Mouse (Mus musculus) left cerebral cortex, postnatal 14 days (tissue): ENCODE data around the gene Haus5. TPM values are rescaled to one million over a fixed set of nuclear protein-coding genes. Genes with fewer than 3 reads are reported as not detected.

Experiments used
- DNase-seq, 2 experiments: peaks; one replicate each; pipeline ENCODE4 v3.0.0; 2021 to 2022; ENCODE audit warnings: low spot score in 2 of 2, mixed read lengths in 1 of 2
- intact Hi-C: fragments of 180-260 bp; cut with DNase I; formaldehyde crosslinking; loops from one replicate; pipeline ENCODE4 v1.15.1; 2025
- long read RNA-seq, 2 experiments: library from polyadenylated mRNA; stranded (forward); transcript quantifications; one replicate each; pipeline ENCODE4 v2.0.0; 2021
- total RNA-seq, 2 experiments: library from RNA; stranded (reverse); gene quantifications; 2 replicates each; pipeline ENCODE4 v1.2.3; 2021

Gene Haus5
- total RNA-seq, result 1 to 10 TPM; 5.9 to 6.5 TPM
- long read RNA-seq, experiment 1, partial matches to known transcripts, result 0 of 4 reads
- long read RNA-seq, experiment 1, other reads (novel, unspliced or antisense), result 2 of 4 reads
- long read RNA-seq, experiment 2, partial matches to known transcripts, result 0 of 6 reads
- long read RNA-seq, experiment 2, other reads (novel, unspliced or antisense), result 2 of 6 reads

DNA sequence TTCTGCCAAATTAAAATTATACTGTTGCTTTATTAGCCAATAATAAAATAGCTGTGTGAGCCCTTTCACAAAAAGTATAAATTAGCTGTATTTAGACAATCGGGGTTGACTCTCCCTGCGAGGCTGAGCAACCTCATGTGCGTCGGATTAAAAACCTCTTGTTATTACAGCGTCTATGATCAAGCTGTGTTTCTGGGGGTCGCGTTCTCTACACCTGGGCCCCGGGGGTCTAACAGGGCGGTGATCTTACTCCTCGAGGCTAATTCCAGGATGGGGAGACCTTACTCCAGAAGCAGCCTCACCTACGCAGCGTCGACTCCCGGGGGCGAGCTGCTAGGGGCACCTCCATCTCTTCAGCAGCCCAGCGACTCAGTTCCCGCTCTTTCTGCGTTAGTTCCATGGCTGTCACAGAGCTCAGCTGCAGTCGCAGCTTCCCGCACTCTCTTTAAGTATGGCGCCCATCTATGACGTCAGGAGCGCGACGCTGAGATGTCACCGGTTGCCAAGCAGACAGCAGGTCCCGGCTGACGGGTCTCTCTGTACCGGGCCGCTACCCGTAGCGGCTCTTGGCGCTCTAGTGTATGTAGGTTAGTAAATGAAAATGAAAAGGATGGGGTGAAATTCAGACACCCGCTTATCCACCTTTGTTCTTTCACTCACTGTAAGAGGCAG, at the start of gene Haus5:
TSS of gene Haus5 (minus strand) at position 466 of the 672 bp plus-strand sequence.
- peak; percentile 93 to 95 for DNase-seq
- intact Hi-C loops, result loop anchor here (5.0 kb wide), 2 partner anchors 58 to 193 kb away; partner anchors contain the start of gene Ffar3

DNA sequence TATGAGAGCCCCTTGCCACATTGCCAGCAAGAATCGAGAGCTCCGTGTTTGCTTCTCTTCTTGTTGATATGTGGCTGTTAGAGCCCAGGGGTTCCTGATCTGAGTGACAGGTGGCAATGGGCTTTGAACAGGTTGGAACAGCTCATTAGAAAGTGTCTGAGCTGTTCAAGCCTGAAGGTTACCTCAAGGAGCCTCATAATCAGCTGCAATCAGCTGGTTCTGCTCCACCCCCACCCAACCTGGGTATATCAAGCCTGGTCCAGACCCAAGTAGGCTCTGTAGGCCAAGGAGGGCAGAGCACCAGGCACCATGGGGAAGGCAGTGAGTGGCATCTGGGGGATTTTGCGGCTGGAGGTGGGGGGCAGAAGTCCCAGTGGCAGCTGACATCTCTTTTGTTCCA, 47.1 kb upstream of the Haus5 start, which contains the start of gene Atp4a:
TSS of gene Atp4a (plus strand) at position 268 of the 400 bp plus-strand sequence.
- intact Hi-C loops, result no loop called here
- no peak for DNase-seq

DNA sequence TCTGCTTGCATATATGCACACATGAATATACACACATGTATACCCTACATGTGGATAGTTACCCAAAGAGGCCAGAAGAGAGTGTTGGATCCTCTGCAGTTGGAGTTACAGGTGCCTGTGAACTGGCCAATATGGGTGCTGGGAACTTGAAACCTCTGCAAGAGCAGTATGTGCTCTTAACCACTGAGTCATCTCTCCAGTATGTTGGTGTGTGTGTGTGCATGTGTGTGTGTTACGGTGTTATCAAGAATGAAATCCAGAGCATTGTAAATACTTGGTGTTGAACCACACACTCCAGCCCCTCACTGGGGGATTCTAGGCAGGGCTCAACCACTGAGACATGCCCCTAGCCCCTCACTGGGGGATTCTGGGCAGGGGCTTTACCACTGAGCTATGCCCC, 42.6 kb upstream of the Haus5 start:
- DNase-seq, result no peak
- intact Hi-C loops, result no loop called here

DNA sequence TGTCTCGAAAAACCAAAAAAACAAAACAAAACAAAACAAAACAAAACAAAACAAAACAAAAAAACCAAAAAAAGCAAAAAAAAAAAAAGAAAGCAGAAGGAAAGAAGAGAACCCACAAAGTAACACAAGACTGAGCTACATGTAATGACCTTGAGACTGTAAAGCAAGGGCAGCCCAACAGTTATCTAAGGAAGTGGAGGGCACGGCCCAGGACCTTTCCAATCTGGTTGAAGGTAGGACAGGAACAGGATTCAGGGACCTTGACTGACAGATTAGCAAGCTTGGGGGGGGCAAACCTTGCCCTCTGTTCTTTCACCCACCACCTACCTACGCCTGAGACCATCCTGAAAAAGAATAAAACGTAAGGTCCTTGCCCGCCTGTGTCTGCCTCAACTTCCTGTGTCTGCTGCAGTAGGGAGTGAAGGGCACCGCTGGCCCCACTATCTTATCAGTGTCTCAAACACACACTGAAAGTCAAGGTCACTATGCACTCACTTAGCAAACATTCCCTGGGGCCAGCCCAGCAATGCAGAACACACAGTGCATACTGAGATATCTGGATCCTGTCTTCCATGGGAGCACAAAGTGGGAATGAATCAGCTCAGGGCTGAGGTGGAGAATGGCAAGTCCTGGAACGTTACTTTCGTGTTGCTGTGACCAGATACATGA, 41.6 kb upstream of the Haus5 start:
- intact Hi-C loops, result no loop called here
- DNase-seq, result no peak

DNA sequence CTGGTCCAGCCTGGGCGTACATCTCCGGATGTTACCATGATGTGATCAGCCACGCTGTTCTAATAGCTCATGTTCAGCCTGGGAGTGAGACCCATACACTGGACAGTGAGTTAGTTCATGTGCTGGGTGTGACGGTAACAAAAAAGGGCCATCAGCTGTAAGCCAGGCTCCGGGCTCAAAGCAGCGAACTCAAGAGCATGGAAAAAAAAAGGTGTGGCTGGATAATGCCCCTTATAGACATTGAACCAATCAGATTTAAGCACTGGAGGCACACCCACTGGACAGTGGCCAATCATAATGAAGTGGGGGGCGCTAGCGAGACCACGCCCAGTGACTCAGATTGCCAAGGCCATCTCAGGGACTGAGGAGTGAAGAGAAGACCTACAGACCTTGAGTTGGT, 33.8 kb upstream of the Haus5 start, which contains the start of gene 2200002J24Rik:
TSS of gene 2200002J24Rik (plus strand) at position 338 of the 400 bp plus-strand sequence.
- intact Hi-C loops, result no loop called here
- DNase-seq, result no peak

DNA sequence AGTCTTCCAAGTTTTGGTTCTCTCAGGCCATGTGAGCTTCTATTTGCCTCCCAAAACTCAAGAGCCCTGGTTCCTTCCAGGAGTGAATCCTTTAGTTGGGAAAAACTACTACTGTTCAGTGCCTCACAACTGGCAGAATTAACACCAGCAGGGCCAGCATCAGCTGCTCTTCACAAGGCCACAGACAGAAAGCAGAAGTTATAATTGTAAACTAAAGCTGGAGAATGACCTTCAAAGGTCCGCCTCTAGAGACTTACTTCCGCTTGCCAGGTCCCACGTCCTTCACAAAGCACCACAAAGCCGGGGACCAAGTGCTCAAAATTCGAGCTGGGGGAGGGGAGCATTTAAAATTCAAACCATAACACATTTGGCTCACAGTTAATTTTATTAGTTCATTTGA, 33.3 kb upstream of the Haus5 start:
- intact Hi-C loops, result no loop called here
- DNase-seq, result no peak

DNA sequence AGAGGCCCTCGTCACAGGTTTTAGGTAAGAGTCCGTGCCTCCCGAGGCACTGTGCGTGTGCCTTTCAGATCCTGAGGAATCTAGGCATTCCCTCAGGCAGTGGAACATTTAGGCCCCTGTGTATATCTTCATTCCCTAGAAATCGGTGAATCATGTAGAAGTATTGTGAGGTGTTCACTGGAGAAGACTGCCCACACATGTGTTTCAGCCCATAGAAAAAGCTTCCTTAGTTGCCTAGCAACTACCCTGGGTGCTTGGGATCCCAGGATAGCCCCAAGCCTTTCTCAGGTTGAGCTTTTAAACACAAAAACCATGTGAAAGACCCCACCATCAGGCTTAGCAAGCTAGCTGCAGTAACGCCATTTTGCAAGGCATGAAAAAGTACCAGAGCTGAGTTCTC, 23.5 kb upstream of the Haus5 start:
- intact Hi-C loops, result no loop called here
- DNase-seq, result peak in 1 of 2 experiments; percentile 53

DNA sequence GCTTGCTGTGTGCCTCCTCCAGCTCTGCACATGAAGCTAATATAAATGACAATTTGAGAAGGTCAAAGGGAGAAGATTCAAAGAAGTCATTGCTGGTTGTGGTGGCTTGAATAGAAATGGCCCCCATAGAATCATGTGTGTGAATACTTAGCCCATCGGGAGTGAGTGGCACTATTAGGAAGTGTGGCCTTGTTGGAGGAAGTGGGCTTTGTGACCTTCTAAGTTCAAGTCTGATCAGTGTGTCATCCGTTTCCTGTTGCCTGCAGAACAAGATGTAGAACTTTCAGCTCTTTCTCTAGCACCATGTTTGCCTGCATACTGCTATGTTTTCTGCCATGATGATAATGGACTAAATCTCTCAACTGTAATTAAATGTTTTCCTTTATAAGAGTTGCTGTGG, 18.6 kb upstream of the Haus5 start:
- no peak for DNase-seq
- intact Hi-C loops, result no loop called here

DNA sequence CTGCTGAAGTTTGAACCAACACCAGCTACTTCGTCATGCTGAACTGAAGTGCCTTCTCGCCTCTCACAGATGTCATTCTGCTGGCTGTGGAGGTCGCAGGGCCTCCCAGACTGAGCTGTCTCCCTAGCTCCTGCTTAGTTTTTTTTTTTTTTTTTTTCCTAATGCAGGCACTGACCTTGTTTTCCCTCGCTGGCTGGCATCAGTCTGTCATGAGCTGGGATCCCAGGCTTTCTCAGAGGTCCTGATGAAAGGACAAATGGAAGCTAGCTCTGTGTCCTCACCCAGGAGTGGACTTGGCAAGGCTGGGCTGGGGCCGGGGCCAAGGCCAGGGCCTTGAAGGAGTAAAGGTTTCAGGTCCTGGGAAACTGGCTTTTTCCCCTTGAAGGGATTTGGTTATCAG, 17.1 kb upstream of the Haus5 start:
- no peak for DNase-seq
- intact Hi-C loops, result no loop called here

DNA sequence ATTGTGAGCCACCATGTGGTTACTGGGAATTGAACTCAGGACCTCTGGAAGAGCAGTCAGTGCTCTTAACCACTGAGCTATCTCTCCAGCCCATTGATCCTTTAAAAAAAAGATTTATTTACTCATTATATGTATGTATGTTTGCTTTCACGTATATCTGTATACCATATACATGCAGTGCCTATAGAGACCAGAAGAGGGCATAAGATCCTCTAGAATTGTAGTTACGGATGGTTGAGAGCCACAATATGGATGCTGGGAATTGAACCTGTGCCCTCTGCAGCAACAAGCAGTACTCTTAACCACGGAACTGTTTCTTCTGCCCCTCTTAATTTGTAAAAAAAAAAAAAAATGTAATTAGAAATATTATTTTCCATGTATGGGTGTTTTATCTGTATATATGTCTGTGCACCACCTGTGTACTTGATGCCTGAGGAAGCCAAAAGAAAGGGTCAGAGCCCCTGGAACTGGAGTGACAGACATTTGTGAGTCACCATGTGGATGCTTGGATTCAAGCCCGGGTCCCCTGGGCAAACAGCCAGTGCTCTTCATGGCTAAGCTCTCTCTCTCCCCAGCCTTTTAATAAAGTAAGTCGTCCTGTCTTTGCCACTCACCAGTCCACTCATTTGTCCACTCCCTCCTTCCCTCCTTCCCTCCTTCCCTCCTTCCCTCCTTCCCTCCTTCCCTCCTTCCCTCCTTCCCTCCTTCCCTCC, 13.6 kb upstream of the Haus5 start:
- intact Hi-C loops, result no loop called here
- peak in 1 of 2 experiments; percentile 11 for DNase-seq

DNA sequence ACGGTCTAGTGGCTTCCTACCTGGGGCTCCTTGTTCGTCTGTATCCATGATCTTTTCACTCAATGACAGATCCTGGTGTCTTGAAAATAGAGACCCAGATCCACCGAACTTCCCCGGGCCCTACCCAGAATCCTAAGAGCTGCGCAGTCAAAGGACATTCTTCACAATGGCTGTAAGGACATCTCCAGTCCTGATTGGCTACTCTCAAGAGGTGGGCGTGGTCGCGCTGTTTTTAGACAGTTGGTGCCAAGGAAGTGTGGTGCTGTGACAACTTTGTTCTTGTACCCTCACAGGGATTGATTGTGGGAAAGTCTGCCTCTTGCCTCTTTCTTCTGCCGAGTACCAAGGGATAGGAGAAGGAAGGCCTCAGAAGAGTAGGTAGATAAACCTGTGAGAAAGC, 6.7 kb upstream of the Haus5 start, which contains the start of gene Pmis2:
TSS of gene Pmis2 (minus strand) at position 126 of the 400 bp plus-strand sequence.
- intact Hi-C loops, result no loop called here
- no peak for DNase-seq

DNA sequence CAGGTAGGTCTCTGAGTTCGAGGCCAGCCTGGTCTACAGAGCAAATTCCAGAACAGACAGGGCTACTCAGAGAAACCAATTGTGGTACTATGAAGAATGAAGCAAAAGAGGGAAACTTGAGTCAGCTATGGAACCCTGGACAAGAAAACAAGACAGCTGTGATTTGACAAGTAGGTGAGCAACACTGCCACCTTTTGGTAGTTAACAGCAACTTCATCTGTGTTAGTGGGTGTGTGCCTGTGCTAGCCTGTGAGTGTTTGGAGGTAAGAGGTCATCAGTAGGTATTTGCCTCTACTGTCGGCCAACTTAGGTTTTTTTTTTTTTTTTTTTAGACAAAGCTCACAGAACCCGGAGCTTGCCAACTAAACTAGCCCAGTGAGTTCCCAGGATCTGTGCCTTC, 4.4 kb upstream of the Haus5 start:
- DNase-seq, result no peak
- intact Hi-C loops, result loop anchor here (5.0 kb wide), 2 partner anchors 53 to 188 kb away; partner anchors contain the start of gene Ffar3

DNA sequence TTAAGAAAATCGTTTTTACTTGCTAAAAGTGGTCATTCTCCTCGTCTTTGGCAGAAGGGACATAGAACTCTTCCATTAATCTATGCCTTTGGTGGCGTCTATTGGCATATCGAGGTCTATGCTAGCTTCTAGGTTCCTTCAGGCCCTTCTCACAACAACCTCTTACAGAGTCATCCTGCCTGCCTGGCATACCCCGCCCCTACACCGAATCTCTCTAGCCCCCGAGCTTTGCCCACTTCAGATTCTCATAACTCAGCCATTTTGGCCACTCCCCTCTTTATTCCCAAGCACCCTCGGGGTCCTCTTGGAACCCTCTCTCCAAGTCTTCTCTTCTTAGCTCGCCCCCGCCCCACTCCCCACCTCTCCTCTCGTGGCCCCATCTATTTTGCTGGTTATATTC, 527 bp upstream of the Haus5 start:
- intact Hi-C loops, result loop anchor here (5.0 kb wide), 2 partner anchors 57 to 192 kb away; partner anchors contain the start of gene Ffar3
- DNase-seq, result peak; percentile 6 to 22

DNA sequence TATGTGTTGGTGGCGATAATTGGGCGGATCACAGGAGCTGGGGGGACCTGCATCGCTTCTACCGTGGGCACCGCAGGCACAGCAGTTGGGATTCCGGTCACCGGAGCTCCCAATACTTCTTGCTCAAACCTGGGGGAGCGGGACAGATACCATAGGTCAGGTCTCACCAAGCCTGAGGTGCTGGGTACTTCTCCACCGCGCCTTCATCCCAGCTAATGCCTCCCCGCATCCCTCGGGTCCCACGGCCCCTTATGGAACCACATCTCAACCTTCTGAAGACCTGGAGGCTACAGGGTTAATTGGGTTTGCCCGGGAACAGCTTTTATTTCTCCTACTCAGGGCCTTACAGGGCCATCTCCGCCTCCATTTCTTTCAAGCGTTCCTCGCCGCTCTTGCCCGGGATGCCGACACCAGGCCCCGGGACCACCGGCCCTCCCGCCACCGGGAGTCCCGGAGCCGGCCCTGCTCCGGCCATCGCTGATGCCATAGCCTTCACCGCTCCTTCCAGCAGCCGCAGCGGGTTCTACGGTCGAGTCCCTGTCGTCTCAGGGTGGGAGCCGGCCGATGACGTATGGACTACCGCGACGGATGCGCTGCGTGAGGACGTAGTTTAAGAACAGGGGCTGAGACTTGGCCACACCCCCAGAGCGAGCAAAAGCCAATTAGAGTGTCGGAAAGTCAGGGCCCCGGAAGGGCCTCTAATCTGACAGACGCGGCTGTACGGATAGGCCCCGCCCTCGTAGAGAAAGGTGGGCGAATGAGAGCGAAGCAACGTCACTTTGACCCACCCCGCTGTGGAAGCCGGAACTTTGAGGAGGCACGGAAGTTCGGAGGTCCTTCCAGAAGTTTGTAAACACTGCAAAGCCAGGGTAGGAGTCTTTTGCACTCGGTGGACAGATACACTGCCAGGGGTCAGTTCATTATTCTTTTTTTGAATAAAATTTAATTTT, 14.9 kb downstream of the Haus5 start, which contains the start of gene Rbm42:
TSS of gene Rbm42 (minus strand) at position 727 of the 950 bp plus-strand sequence.
- DNase-seq, result peak; percentile 99
- intact Hi-C loops, result no loop called here

DNA sequence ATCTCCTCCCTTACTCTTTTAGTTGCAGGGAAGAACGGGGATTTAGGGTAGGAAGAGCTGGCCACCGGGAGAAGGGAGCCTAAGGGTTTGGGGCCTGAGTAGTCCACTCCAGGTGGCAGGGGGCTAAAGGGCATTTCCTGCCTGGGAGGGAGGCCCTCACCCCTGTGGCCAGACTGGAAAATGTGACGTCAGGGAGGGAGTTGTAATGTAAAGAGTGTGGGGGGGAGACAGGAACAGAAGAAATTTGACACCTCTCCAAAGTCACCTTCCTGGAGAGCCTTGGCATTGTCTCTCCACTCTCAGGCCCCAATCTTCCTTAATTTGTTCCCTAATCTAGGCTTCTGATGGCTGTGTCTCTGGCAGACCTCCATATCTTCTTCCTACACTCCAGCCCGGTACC, 25.7 kb downstream of the Haus5 start:
- DNase-seq, result no peak
- intact Hi-C loops, result no loop called here

DNA sequence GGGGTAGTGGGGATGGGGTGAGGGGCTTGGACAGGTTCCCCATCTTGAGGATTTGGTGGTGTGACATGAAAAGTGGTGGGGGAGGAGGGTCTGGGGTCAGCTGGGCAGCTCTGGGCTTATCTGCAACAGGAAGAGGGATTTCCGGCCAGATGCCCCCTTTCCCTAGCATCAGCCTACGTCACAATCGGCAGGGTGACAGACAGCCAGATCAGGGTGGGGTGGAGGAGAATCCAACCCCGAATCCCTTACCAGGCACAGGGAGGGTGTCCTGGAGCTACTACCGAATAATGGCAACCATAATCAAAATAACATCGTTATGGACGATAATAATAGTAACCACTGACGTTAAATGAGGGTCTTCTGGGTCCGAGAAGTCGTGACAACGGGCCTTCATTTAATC, 28.4 kb downstream of the Haus5 start:
- no peak for DNase-seq
- intact Hi-C loops, result no loop called here

DNA sequence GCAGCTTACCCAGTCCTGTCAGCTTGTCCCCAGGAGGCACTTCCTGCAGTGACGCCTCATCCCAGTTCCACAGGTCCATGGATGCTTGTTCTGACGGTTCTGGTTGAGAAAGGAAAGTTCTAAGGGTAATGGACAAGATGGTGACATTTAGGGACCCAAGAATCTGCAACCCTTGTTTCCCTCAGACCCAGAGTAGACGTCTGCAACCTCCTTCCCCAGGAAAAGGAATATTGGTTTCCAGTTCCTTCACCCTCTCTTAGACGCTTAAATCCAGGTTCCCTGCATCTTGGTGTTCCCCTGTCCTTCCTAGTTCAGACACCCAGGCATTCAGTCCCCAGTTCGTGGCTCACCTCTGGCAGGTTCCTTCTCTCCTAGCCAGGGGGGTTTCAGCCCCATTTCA, 29.0 kb downstream of the Haus5 start, which contains the start of gene Etv2:
TSS of gene Etv2 (minus strand) at position 101 of the 400 bp plus-strand sequence.
- DNase-seq, result no peak
- intact Hi-C loops, result no loop called here

DNA sequence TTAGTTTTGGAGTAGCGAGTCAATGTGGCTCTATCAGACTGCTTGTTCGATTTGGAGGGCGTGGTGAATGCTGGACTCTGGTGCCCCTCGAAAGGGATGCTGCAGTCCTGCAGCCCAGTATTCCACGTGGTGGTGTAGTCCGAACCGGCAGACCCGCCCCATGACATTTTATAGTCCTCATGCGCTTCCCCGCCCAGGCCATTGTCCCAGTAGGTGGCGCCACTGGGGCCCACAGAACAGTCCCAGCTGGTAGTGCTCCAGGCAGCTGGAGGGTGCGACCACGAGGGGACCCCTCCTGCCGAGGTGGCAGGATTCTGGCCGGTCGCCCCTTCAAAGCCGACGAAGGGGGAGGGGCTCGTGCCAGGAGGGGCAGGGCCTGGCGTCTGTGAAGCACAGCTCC, 30.2 kb downstream of the Haus5 start:
- peak; percentile 14 to 40 for DNase-seq
- intact Hi-C loops, result no loop called here
